Mouse (Mus musculus) megakaryocyte, adult 5-6 weeks (primary cell): ENCODE measurements around the gene Lpcat1. TPM values are rescaled to one million over a fixed set of nuclear protein-coding genes. Genes with fewer than 3 reads are reported as not detected.

ENCODE experiments used
- ATAC-seq: 2 replicates; pipeline ENCODE4 v1.8.0; 2016; ENCODE audit warnings: mild to moderate bottlenecking, inconsistent platforms; ENCODE audit not compliant: poor library complexity, severe bottlenecking
- total RNA-seq, 2 experiments: library from RNA; stranded (forward) in 1 of 2; stranded (reverse) in 1 of 2; fragments of 153-499, 151-499 nt in 1 of 2; fragments of 221-1000, 200-1000 nt in 1 of 2; gene quantifications; 2 replicates each; pipeline versions ENCODE4 v1.2.3 to v1.2.4; 2015 to 2017

Gene Lpcat1
- total RNA-seq, 2 experiments from 2014 or later: 14.9 to 23.6 TPM

DNA sequence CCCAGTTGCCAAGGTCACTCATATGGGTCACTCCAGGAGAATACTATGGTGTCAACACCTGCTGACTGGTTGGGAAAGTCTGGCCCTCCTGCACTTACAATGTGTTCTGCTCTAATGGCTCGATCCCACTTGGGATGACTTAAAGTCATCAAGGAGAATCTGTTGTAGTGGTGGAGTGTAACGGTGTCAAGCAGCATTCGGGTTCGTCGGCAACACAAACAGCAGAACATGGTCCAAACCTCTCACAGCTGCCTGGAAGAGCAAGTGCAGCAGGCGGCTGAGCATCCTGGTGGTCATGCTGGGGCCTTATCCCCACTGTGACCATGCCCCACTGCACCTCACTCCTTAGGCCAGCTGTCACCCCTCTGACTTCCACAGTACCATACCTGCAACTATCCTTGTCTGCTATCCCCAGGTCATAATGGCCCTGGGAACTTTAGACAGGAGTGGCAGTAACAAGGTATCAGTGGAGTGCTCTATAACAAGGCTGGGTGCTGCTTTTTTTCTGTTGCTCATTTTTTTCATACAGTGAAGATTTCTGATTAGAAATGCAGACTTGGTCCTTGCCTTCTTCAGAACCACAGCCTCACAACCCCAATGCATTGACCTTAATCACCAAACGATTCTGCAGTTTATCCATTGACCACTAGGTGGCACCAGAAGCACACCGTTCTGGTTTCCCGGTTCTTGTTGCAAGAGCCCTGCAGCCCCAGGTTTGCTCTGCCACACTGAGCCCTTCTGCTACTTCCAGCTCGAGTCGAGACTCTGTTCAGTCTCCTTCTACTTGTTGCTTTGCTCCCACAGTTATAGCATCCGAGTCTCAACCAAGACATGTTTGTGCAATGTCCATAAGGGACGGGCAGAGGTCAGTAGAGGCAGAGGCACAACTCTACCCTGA, 46.0 kb downstream of the Lpcat1 start:
- ATAC-seq: peak; percentile 90

DNA sequence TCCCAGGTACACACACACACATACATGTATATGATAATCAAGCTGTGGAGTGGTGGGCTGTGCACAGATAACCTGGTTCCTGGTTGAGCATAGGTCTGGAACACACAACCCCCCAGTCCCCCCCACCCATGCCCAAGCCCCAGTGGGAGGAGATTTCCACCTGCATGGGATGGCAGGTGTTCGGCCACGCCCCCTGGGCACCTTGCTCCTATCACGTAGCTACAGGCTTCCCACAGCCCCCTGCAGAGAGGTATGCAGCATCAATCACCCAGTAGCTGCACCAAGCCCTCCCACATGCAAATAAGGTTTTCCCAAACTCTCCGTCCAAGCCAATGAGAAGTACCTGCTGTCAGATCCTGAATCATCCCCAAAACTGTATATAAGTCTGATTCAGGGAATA, 49.9 kb downstream of the Lpcat1 start:
- ATAC-seq: no peak

DNA sequence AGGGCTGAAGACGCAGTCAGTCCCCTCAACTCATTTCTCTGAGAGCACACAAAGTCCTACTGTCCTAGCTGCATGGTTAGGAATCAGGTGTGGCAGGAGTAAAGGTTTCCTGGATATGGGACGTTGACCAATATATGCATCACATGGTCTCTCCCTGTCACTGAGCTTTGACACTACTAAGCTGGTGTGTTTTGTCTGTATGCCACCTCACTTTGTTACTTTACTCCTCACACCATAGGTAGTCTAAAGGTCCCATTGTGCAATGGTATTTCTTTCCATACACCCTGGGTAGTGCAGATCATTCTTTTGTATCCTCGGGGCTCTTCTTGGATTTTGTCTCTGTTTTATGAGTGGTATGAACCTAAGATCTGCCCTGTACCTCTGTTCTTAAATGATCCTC, 66.7 kb downstream of the Lpcat1 start:
- ATAC-seq: no peak

DNA sequence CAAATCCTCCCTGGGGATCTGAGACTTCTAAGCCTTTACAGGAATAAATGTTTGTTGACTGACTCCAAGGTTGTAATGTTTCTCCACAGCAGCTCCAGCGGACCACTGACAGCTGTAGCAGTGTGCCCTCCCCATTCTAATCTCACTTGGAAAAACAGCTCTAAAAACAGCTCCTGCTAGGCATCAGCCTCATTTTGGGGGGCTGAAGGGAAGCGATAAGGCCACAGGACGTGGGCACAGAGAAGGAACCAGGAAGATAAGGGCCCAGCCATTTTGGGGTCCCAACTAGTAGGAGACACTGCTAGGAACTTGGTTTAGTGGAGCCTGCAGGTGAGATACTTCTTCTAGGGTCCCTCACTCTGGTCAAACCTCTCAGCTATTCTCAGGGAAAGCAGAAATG, 68.3 kb downstream of the Lpcat1 start:
- ATAC-seq: no peak

DNA sequence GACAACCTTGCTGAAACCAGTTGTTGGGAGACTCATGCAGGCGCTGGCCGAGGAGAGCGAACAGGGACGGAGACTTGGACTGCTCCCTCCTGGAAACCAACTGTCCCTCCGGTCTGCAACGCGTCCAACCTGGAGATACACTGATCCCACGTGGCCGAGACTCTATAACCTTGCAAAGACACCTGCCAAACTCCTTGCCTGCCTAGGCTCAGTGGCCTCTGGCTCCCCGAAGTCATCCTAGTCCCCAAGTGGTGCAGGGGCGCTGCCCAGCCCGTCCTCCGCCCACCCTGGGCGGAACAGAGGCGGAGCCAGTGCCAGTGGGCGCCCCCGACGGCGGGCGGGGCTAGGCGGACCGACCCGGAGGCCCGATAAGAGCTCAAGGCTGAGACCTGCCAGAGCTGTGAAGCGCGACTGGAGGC, 69.4 kb downstream of the Lpcat1 start, which contains the start of gene Slc6a3:
Gene Slc6a3 (plus strand): TSS at position 345 of the 419 bp plus-strand sequence.
- ATAC-seq: no peak

DNA sequence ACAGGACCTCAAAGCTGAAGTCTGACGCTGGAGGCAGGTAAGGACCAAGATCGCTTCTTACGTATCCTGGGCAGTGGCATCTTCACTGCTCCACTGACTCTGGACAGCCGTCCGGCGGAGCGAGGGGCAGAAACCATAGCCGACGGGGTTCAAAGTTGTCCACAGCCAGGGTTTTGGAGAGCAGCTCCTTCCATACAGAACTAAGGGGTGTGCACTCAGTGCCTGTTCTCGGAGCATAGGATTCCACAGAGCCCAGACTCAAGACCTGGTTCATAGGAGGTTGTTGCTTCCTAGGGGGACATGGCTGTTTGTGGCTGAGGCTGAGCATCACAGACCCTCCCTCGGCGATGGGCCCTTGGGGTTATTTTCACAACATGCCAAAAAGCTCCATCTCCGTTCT, 69.8 kb downstream of the Lpcat1 start:
- ATAC-seq: no peak

DNA sequence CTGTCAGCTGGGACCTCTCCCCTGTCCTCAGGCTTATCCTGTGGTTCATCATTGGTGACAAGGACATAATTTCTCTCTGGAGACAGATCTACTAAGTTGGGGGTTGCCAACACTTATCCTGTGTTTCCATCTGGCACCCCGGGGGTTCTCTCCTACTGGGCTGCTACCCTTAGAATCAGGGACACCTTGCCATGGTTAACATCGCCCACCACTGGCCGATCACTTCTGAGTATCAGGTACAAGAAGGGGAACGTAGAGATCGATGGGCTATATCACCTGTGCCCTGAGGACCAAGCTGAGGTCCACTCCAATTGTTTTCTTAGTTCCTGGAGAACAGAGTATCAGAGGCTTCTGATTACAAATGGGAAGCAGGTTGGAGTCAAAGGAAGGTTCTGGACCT, 97.2 kb downstream of the Lpcat1 start:
- no peak for ATAC-seq

Other genes with a start within 250 kb of the Lpcat1 start
- not detected in 2 replicates for gene Irx4, start 206.7 kb upstream of the Lpcat1 start, total RNA-seq (2015)
- gene Irx4, start 206.7 kb upstream of the Lpcat1 start, total RNA-seq (2017): not detected in 2 replicates
- 65.4 and 68.6 TPM in 2 replicates for gene Mrpl36, start 138.7 kb upstream of the Lpcat1 start, total RNA-seq (2015)
- gene Mrpl36, start 138.7 kb upstream of the Lpcat1 start, total RNA-seq (2017): 27.7 and 28.1 TPM in 2 replicates
- gene Ndufs6, start 138.7 kb upstream of the Lpcat1 start, total RNA-seq (2015): 116 and 143 TPM in 2 replicates
- 82.4 and 91.8 TPM in 2 replicates for gene Ndufs6, start 138.7 kb upstream of the Lpcat1 start, total RNA-seq (2017)
- gene Slc6a3, start 69.5 kb downstream of the Lpcat1 start, total RNA-seq (2015): not detected in 2 replicates
- gene Slc6a3, start 69.5 kb downstream of the Lpcat1 start, total RNA-seq (2017): 0.07 TPM in 1 of 2 replicates, not detected in the other
- gene Clptm1l, start 136.8 kb downstream of the Lpcat1 start, total RNA-seq (2015): 171 and 196 TPM in 2 replicates
- gene Clptm1l, start 136.8 kb downstream of the Lpcat1 start, total RNA-seq (2017): 66.0 and 76.0 TPM in 2 replicates
- gene Tert, start 159.7 kb downstream of the Lpcat1 start, total RNA-seq (2015): 0.04 TPM in 1 of 2 replicates, not detected in the other
- gene Tert, start 159.7 kb downstream of the Lpcat1 start, total RNA-seq (2017): 0.11 TPM in 1 of 2 replicates, not detected in the other
- not detected in 2 replicates for gene Slc6a18, start 210.8 kb downstream of the Lpcat1 start, total RNA-seq (2015)
- gene Slc6a18, start 210.8 kb downstream of the Lpcat1 start, total RNA-seq (2017): not detected in 2 replicates
- gene Slc6a19, start 237.7 kb downstream of the Lpcat1 start, total RNA-seq (2015): 0.34 TPM in 1 of 2 replicates, not detected in the other
- 0.04 TPM in 1 of 2 replicates, not detected in the other for gene Slc6a19, start 237.7 kb downstream of the Lpcat1 start, total RNA-seq (2017)